Mouse (Mus musculus) common myeloid progenitor, adult 5-6 weeks (primary cell): Measurements from ENCODE around the gene Mospd1. TPM values are rescaled to one million over a fixed set of nuclear protein-coding genes. Genes with fewer than 3 reads are reported as not detected.

Experiments
- ATAC-seq: replicated peaks from 2 replicates; pipeline ENCODE4 v1.8.0; 2016; ENCODE audit warnings: low read depth, mild to moderate bottlenecking, moderate TSS enrichment, inconsistent platforms; ENCODE audit not compliant: poor library complexity, severe bottlenecking
- total RNA-seq: library from RNA; stranded (forward); fragments of 200-1000, 187-1606 nt; gene quantifications from 2 replicates; pipeline ENCODE4 v1.2.3, GENCODE M21; 2017

Gene Mospd1
- 21.5 and 26.6 TPM in 2 replicates for total RNA-seq

DNA sequence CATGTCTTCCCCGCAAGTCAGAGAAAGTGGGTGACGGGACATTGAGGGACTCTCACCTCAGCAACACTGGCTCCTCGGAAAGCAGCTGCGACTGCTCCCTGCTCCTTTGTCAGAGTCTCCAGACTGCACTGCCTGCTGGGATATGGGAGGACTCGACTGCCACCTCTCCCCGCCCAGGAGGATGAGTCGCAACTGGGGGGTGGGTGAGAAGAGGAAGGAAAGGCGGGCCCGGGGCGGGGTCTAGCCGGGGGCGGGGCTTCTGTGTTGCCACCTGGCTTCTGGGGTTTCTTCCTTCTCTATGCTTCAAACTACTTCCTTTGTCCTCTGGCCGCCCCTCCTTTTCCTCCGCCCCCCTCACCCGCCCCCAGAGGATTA, at the start of gene Mospd1:
TSS of gene Mospd1 (minus strand) at position 137 of the 375 bp plus-strand sequence.
- ATAC-seq = peak; percentile 95

DNA sequence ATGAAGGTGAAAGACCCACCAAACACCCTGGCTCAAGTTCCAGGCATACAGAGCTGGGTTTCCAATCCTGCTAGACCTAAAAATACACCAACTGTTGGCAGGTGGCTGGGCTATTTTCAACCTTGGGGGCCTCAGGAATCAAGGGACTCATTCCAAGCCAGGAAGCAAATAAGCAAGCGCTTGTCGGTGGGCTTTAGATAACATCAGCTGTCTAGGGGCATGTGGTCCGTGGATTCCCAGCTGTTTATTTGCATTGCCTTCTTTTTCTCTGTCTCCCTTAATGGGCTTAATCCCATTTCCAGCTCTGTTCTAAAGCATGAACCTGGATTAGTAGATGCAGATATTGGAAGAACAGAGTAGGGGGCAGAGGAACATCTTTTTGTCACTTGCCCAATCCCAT, 16.1 kb upstream of the Mospd1 start:
- ATAC-seq = no peak

GRCm38 (mm10) chrX:53383122-53383521, 12.8 kb upstream of the Mospd1 start:
- ATAC-seq = peak; percentile 47

DNA sequence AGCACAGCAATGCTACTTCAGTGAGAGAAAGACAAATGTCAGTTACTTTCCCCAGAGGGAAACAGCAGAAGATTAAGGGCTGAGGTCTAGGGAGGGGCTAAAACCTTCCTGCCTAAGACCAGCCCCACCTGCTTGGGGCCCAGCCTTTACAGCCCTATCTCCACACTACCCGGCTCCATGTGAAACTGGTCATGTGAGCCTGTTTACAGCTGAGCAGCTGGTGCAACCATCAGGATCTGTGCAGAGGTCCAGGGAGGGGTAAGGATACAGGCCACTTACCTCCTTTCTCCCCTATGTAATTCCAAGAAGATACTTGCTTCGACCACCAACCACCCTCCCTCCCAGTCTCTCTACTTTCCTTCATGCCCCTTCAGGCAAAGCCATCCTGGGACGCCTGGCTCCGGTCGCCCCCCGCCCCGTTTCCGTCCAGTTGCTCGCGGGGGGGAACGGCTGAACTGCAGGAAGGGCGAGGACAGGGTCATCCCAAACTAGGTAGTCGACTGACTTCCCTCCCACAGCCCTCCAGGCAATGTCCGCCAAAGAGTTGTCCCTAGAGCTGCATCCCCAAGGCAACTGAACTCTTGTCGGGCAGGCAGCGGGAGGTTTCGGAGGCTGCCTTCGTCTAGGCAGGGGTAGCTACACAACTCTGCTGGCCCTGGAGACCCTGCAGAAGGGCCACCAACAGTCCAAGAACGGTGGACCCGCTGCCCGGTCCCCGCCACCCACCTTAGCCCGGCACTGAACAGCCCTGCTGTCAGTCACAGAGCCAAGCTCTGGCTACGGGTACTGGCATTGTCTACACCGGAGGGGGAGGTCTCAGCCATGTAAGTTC, 552 bp downstream of the Mospd1 start:
- peak; percentile 65 for ATAC-seq

- ATAC-seq = peak; percentile 19; the same call in 1 of the 2 replicates
Measured at GRCm38 (mm10) chrX:53364668-53365383, 5.5 kb downstream of the Mospd1 start.

DNA sequence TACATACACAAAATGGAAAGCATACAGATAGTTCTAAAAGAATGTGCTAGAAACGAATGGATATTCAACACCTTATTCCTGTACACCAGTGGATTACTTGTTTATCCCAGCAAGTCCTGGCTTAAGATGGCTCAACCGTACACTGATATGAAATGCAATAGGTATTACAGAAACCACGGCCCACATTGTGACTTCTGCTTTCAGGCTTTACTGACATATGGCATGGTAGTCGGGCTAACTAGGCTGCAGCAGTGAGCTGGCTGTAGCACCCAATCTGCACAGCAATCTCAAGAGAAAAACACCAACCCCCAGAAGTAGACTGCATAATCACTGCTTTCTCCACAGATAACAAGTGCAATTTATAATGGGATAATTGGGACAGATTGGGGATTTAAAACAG, 21.9 kb downstream of the Mospd1 start:
- ATAC-seq = no peak

- ATAC-seq = peak; percentile 68
Measured at GRCm38 (mm10) chrX:53341531-53341930, 28.8 kb downstream of the Mospd1 start.

GRCm38 (mm10) chrX:53337355-53337754, 32.9 kb downstream of the Mospd1 start:
- 0 out of 2 replicates have a peak, but pooled peaks have one; percentile 45 for ATAC-seq

DNA sequence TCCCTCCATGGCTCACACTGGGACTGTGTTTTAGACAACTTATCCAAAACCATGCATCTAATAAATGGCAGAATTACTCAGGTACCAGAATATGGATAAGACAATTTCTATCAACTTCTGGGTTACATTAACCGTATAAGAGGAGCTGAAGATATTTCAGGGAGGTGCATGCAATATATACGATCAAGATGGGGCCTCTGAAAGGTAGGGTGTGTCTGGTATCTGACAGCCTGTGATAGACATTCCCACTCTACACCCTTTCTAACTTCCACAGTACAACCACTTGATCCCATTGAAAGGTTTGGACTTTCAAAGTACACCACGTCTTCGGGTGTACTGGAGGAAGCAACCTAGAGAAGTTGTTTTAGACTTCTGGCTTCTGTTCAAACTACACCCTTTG, 39.9 kb downstream of the Mospd1 start:
- no peak for ATAC-seq

- ATAC-seq = no peak
Measured at GRCm38 (mm10) chrX:53321111-53321510, 49.2 kb downstream of the Mospd1 start.

- peak; percentile 88 for ATAC-seq
Measured at GRCm38 (mm10) chrX:53320564-53320963, 49.7 kb downstream of the Mospd1 start.

Other genes with a start within 250 kb of the Mospd1 start
- gene Plac1, start 130.4 kb downstream of the Mospd1 start, total RNA-seq = not detected in 2 replicates
- gene Fam122b, start 100.7 kb downstream of the Mospd1 start, total RNA-seq = 6.1 and 11.8 TPM in 2 replicates
- not detected in 2 replicates for gene Fam122c, start 97.1 kb downstream of the Mospd1 start, total RNA-seq
- gene Etd, start 64.4 kb upstream of the Mospd1 start, total RNA-seq = not detected in 2 replicates
- 2.0 and 6.6 TPM in 2 replicates for gene Rtl8c, start 237.5 kb upstream of the Mospd1 start, total RNA-seq
- gene Gm14597, start 238.5 kb upstream of the Mospd1 start, total RNA-seq = not detected in 2 replicates